23 mouse cellular contexts compared by ENCODE assay signal in genomic region chr6:28990210-28990609, GRCm38 (mm10).
DNase-seq lines count a peak whose midpoint lies in the region; ATAC-seq and TF ChIP-seq lines count a peak whose summit lies in the region.
"Had no signal": no experiment of that assay in that cellular context is flagged by ENCODE, and none has a peak within 500 bp of the region (broad histone marks: within the 10 kb centered on the region; RNA-seq: fewer than 3 reads in every experiment).

No protein-coding gene starts in this region.

- no peaks in the 10 kb centered on the region for H3K36me3 ChIP-seq in lung, embryonic 14.5 days (ENCODE audit: insufficient read depth)
- H3K36me3 ChIP-seq in kidney, embryonic 15.5 days, result no peaks in the 10 kb centered on the region
- H3K36me3 ChIP-seq: forebrain, embryonic 12.5 days; hindbrain, embryonic 13.5 days; liver, embryonic 15.5 days; midbrain, embryonic 13.5 days had no signal

- no peak overlapping the region for H3K27ac ChIP-seq in lung, embryonic 14.5 days (ENCODE audit: low read depth)
- no peak overlapping the region for H3K27ac ChIP-seq in kidney, embryonic 15.5 days
- H3K27ac ChIP-seq: forebrain, embryonic 12.5 days; hindbrain, embryonic 13.5 days; liver, embryonic 15.5 days; midbrain, embryonic 13.5 days; stomach, postnatal 0 days had no signal

- 51% methylated on average over 5 of the region's 5 CpGs for WGBS in lung, embryonic 14.5 days
- WGBS in kidney, embryonic 15.5 days, result 70% methylated on average over 5 of the region's 5 CpGs

- H3K9me3 ChIP-seq in lung, embryonic 14.5 days (ENCODE audit: low read depth, low read length), result no peaks in the 10 kb centered on the region; the same call in 1 of the 2 replicates
- no peaks in the 10 kb centered on the region for H3K9me3 ChIP-seq in kidney, embryonic 15.5 days (replicated peaks)
- H3K9me3 ChIP-seq: forebrain, embryonic 12.5 days; hindbrain, embryonic 13.5 days; liver, embryonic 15.5 days had no signal

- no peaks in the 10 kb centered on the region for H3K27me3 ChIP-seq in lung, embryonic 14.5 days (ENCODE audit: insufficient read depth, low read length)
- H3K27me3 ChIP-seq in kidney, embryonic 15.5 days, result 0 out of 2 replicates have a peak, but pooled peaks cover 2% of the 10 kb centered on the region
- H3K27me3 ChIP-seq: hindbrain, embryonic 13.5 days; liver, embryonic 15.5 days; midbrain, embryonic 13.5 days had no signal

- DNase-seq in lung, embryonic 14.5 days, result peak; percentile 28
- DNase-seq in lung, adult 18-20 months, result no peak
- DNase-seq in A20 (ENCODE audit: low read depth, low spot score), result peak; percentile 43
- no peak for DNase-seq in B cell, adult 2 months
- DNase-seq: adrenal gland, adult 2 months; adrenal gland, postnatal 36 days; gastrocnemius, postnatal 25 days; heart, postnatal 4 days; kidney, adult 11 months; kidney, postnatal 25 days; right cerebral cortex, adult 18-20 months; spleen, adult 18-20 months; thymus, adult 18-20 months; thymus, postnatal 25 days had no signal

- TF ChIP-seq CTCF in lung, embryonic 14.5 days (IDR thresholded peaks at IDR 0.05; ENCODE audit: low read depth), result no peak

- no peaks in the 10 kb centered on the region for H3K4me1 ChIP-seq in lung, embryonic 14.5 days (ENCODE audit: insufficient read depth)
- no peaks in the 10 kb centered on the region for H3K4me1 ChIP-seq in kidney, embryonic 15.5 days
- H3K4me1 ChIP-seq: forebrain, embryonic 12.5 days; hindbrain, embryonic 13.5 days; liver, embryonic 15.5 days had no signal

- H3K4me3 ChIP-seq in lung, embryonic 14.5 days (ENCODE audit: low read depth, low read length), result no peak overlapping the region
- H3K4me3 ChIP-seq in kidney, embryonic 15.5 days (replicated peaks), result no peak overlapping the region
- H3K4me3 ChIP-seq: forebrain, embryonic 12.5 days; hindbrain, embryonic 13.5 days; liver, embryonic 15.5 days; midbrain, embryonic 13.5 days had no signal

- no peak overlapping the region for H3K4me2 ChIP-seq in lung, embryonic 14.5 days
- H3K4me2 ChIP-seq in kidney, embryonic 15.5 days, result no peak overlapping the region
- H3K4me2 ChIP-seq: forebrain, embryonic 12.5 days; heart, embryonic 11.5 days; hindbrain, embryonic 13.5 days; liver, embryonic 15.5 days; midbrain, embryonic 13.5 days had no signal

- no peak overlapping the region for H3K9ac ChIP-seq in lung, embryonic 14.5 days
- no peak overlapping the region for H3K9ac ChIP-seq in kidney, embryonic 15.5 days
- H3K9ac ChIP-seq: forebrain, embryonic 12.5 days; hindbrain, embryonic 13.5 days; liver, embryonic 15.5 days; midbrain, embryonic 13.5 days had no signal

- ATAC-seq in lung, embryonic 14.5 days (ENCODE audit: insufficient read depth), result no peak
- ATAC-seq in CD4-positive, CD25-positive, alpha-beta regulatory T cell, adult 4 months, result peak; percentile 64
- ATAC-seq in inflammation-experienced regulatory T-cells, adult 6 months, result peak; percentile 60
- ATAC-seq in kidney, embryonic 15.5 days (replicated peaks; ENCODE audit: low FRiP score), result no peak
- ATAC-seq: midbrain, embryonic 13.5 days had no signal

Comparison
In these comparisons a context has a peak if more than half of its experiments do, and no peak if none do; other contexts are left out.
1. DNase-seq: peak in lung, embryonic 14.5 days (single experiment) and A20 (single experiment); none in lung, adult 18-20 months (0 of 2) and B cell, adult 2 months (0 of 2).
2. ATAC-seq: peak in CD4-positive, CD25-positive, alpha-beta regulatory T cell, adult 4 months (single experiment) and inflammation-experienced regulatory T-cells, adult 6 months (single experiment); none in lung, embryonic 14.5 days (single experiment) and kidney, embryonic 15.5 days (single experiment).